Mouse (Mus musculus): ENCODE data around the gene Zdhhc11. TPM values are rescaled to one million over a fixed set of nuclear protein-coding genes. Genes with fewer than 3 reads are reported as not detected.

Zdhhc11 gene
- polyA plus RNA-seq, 1 experiment from 2014 or later, result not detected

DNA sequence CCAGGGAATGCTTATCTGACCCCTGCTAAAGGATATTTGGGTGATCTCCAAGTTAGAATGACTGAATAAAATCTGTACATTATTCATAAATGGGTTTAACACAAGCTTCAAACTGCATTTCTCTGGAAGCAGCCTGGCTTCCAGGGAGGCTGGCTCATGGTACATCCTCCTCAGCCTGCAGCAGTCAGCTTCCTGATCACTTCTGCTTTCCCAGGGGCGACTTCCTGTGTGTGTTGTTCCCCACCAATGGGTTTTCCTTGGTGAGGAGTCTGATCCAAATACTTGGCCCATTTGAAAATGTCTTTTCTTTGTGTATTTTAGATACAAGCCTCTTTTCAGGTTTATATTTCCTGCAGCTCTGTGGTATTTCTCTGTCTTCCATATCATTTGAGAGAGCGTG lies 65.4 kb downstream of the Zdhhc11 start:
- Histone ChIP-seq H3K27ac (peak overlapping the region; percentile 15; the same call in 1 of the 2 replicates), H3K4me2 (no peak overlapping the region), H3K9ac (no peak overlapping the region), H3K9me3 (replicated peaks) (no peaks in the 10 kb centered on the region), H3K36me3 (no peaks in the 10 kb centered on the region), H3K27me3 (no peaks in the 10 kb centered on the region), H3K4me1 (replicated peaks) (peaks cover 24% of the 10 kb centered on the region), H3K4me3 (no peak overlapping the region)
- ATAC-seq (replicated peaks; ENCODE audit: insufficient number of reproducible peaks, insufficient read depth, low FRiP score, low read depth), result no peak
- WGBS, result 58% methylated on average over 2 of the region's 2 CpGs

- H3K36me3 ChIP-seq, result no peaks in the 10 kb centered on the region
- no peak overlapping the region for H3K4me3 ChIP-seq
- no peak overlapping the region for H3K27ac ChIP-seq
- peaks cover 15% of the 10 kb centered on the region for H3K4me1 ChIP-seq (replicated peaks)
- WGBS, result 84% methylated on average over 7 of the region's 7 CpGs
- no peaks in the 10 kb centered on the region for H3K27me3 ChIP-seq
- H3K4me2 ChIP-seq, result no peak overlapping the region
- no peak for ATAC-seq (replicated peaks; ENCODE audit: insufficient number of reproducible peaks, insufficient read depth, low FRiP score, low read depth)
- H3K9ac ChIP-seq, result no peak overlapping the region
- H3K9me3 ChIP-seq (replicated peaks), result no peaks in the 10 kb centered on the region
These were observed 67.0 kb downstream of the Zdhhc11 start for GRCm38 (mm10) chr13:74030691-74031090.

DNA sequence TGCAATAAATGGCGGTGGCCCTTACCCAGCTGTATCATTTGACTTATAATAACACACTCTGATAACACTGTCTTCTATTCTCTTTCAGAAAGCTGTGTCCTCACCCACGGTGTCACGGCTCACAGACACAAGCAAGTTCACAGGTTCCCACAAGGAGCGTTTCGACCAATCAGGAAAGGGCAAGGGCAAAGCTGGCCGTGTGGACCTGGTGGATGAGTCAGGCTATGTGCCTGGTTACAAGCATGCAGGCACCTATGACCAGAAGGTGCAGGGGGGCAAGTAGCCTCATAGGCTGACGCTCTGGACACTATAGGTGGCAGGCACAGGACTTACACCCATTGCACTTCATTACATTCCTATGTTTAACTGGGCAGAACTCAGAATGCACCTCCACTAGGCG lies 67.5 kb downstream of the Zdhhc11 start:
- peaks cover 11% of the 10 kb centered on the region for H3K4me1 ChIP-seq (replicated peaks)
- no peaks in the 10 kb centered on the region for H3K9me3 ChIP-seq (replicated peaks)

GRCm38 (mm10) chr13:74034756-74035155 lies 71.1 kb downstream of the Zdhhc11 start:
- Histone ChIP-seq H3K36me3 (peaks cover 3% of the 10 kb centered on the region; the same call in 1 of the 2 replicates), H3K4me3 (no peak overlapping the region), H3K9ac (no peak overlapping the region), H3K27ac (no peak overlapping the region), H3K4me1 (replicated peaks) (no peaks in the 10 kb centered on the region), H3K27me3 (no peaks in the 10 kb centered on the region), H3K9me3 (replicated peaks) (no peaks in the 10 kb centered on the region), H3K4me2 (no peak overlapping the region)
- WGBS, result 76% methylated on average over 2 of the region's 2 CpGs
- no peak for ATAC-seq (replicated peaks; ENCODE audit: insufficient number of reproducible peaks, insufficient read depth, low FRiP score, low read depth)

More for the DNA sequence above, 67.5 kb downstream of the Zdhhc11 start:
- no peak overlapping the region for H3K4me2 ChIP-seq
- ATAC-seq (replicated peaks; ENCODE audit: insufficient number of reproducible peaks, insufficient read depth, low FRiP score, low read depth), result no peak
- H3K27me3 ChIP-seq, result no peaks in the 10 kb centered on the region
- no peak overlapping the region for H3K9ac ChIP-seq
- H3K4me3 ChIP-seq, result no peak overlapping the region
- H3K27ac ChIP-seq, result no peak overlapping the region
- no peaks in the 10 kb centered on the region for H3K36me3 ChIP-seq
- WGBS, result 79% methylated on average over 8 of the region's 8 CpGs

GRCm38 (mm10) chr13:74035776-74036175 lies 72.1 kb downstream of the Zdhhc11 start:
- H3K27me3 ChIP-seq, result no peaks in the 10 kb centered on the region
- no peak overlapping the region for H3K4me3 ChIP-seq
- H3K4me2 ChIP-seq, result no peak overlapping the region
- WGBS, result 87% methylated on average over 2 of the region's 2 CpGs
- H3K4me1 ChIP-seq (replicated peaks), result no peaks in the 10 kb centered on the region
- H3K9ac ChIP-seq, result no peak overlapping the region
- no peaks in the 10 kb centered on the region for H3K9me3 ChIP-seq (replicated peaks)
- ATAC-seq (replicated peaks; ENCODE audit: insufficient number of reproducible peaks, insufficient read depth, low FRiP score, low read depth), result no peak
- H3K36me3 ChIP-seq, result peaks cover 13% of the 10 kb centered on the region; the same call in 1 of the 2 replicates
- no peak overlapping the region for H3K27ac ChIP-seq

DNA sequence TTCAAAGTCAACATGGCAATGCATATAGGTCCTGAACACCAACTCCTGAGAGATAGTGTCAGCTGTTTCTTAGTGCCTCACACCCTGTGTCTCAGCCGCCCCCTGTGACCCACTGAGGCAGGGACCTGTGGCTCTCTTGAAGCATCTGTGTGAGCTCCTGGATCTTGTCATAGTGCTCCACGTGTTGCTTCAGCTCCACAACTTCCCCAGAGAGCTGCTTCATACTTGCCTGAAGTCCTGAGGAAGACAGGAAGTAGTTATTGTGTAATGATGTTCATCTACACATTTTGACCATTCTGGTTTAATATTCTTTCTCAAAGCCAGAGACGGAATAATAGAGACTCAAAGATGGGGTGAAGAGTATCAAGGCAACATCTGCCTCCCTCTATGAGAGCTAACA lies 76.3 kb downstream of the Zdhhc11 start:
- H3K36me3 ChIP-seq, result peaks cover 28% of the 10 kb centered on the region; the same call in 1 of the 2 replicates

More for the DNA sequence above, 76.3 kb downstream of the Zdhhc11 start:
- H3K4me1 ChIP-seq (replicated peaks), result no peaks in the 10 kb centered on the region
- no peak overlapping the region for H3K4me2 ChIP-seq
- H3K27ac ChIP-seq, result no peak overlapping the region
- no peaks in the 10 kb centered on the region for H3K9me3 ChIP-seq (replicated peaks)
- no peak for ATAC-seq (replicated peaks; ENCODE audit: insufficient number of reproducible peaks, insufficient read depth, low FRiP score, low read depth)
- no peak overlapping the region for H3K9ac ChIP-seq
- H3K4me3 ChIP-seq, result no peak overlapping the region
- WGBS, result 85% methylated on average over 3 of the region's 3 CpGs
- no peaks in the 10 kb centered on the region for H3K27me3 ChIP-seq

Small RNA genes lying within 50 kb of the gene (microRNA-seq; reads per million reads assigned to microRNA genes)
- not detected for gene Gm25197

Other genes starting within 250 kb of the Zdhhc11 start
- 37.1 and 37.7 TPM in 2 replicates for gene Slc12a7, start 230.8 kb upstream of the Zdhhc11 start, polyA plus RNA-seq (2015; fragmentation: Nextera tagmentation; extraction: Ambion mirVana)
- gene Nkd2, start 116.2 kb upstream of the Zdhhc11 start, polyA plus RNA-seq (2015; fragmentation: Nextera tagmentation; extraction: Ambion mirVana), result 3.0 and 3.6 TPM in 2 replicates
- 22.0 and 25.4 TPM in 2 replicates for gene Trip13, start 26.1 kb upstream of the Zdhhc11 start, polyA plus RNA-seq (2015; fragmentation: Nextera tagmentation; extraction: Ambion mirVana)
- 37.0 and 37.5 TPM in 2 replicates for gene Brd9, start 26.0 kb upstream of the Zdhhc11 start, polyA plus RNA-seq (2015; fragmentation: Nextera tagmentation; extraction: Ambion mirVana)
- gene Tppp, start 45.6 kb downstream of the Zdhhc11 start, polyA plus RNA-seq (2015; fragmentation: Nextera tagmentation; extraction: Ambion mirVana), result 4.1 and 5.6 TPM in 2 replicates
- 8.8 and 9.3 TPM in 2 replicates for gene Cep72, start 98.4 kb downstream of the Zdhhc11 start, polyA plus RNA-seq (2015; fragmentation: Nextera tagmentation; extraction: Ambion mirVana)
- gene Slc9a3, start 157.6 kb downstream of the Zdhhc11 start, polyA plus RNA-seq (2015; fragmentation: Nextera tagmentation; extraction: Ambion mirVana), result 0.09 TPM in 1 of 2 replicates, not detected in the other
- gene Exoc3, start 244.9 kb downstream of the Zdhhc11 start, polyA plus RNA-seq (2015; fragmentation: Nextera tagmentation; extraction: Ambion mirVana), result 57.0 and 61.2 TPM in 2 replicates

Measured in heart, embryonic 15.5 days (tissue).